Mouse (Mus musculus): Measurements from ENCODE around the gene Ppp1cb.

The Ppp1cb gene

DNA sequence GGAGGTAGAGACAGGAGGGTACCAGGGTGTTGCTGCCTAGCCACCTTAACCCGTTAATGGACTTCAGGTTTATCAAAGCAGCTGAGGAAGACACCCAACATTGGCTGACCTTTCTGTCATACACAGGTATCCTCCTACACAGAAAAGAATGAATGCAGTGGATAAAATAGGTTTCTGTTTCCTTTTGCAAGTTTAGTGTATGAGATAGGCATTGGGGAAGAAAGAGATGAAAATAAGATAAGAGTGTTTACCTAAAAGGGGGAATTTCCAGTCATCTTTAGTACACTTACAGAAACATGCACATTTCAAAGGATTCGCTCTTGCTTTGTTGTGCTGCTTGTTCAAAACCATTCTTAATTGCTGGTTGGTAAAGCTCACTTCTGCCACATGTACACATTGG lies 29.4 kb downstream of the Ppp1cb start:
- H3K27me3 ChIP-seq (ENCODE audit: insufficient read depth, low read length) = no peaks in the 10 kb centered on the region

DNA sequence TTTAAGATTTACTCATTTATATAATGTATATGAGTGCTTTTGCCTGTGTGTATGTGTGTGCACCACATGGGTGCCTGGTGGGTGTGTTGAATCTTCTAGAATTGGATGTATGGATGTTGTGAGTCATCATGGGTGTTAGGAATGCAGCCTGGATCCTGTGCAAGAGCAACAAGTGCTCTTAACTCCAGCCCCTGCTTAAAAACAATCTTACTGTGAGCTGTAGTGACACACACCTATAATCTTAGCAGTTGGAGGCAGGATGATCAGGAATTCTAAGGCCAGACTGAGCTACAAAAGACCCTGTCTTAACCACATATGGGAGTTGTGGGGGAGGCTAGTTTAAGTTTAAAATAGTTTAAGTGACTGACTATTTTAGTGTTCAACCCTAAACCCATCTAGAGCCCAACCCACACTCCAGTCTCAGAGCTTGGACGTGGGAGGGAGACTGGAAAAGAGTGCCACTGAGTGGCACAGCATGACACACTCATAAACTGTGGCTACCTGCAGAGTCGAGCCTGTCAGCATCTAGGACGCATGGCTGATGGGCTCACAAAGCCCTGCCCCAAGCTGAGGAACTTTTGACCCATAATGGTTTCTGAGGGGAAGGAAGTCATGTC lies 35.5 kb downstream of the Ppp1cb start:
- no peak overlapping the region for H3K4me3 ChIP-seq (replicated peaks; ENCODE audit: low read length)
- no peaks in the 10 kb centered on the region for H3K9me3 ChIP-seq (ENCODE audit: low read length)
- H3K27me3 ChIP-seq (ENCODE audit: insufficient read depth, low read length) = no peaks in the 10 kb centered on the region
- no peak for TF ChIP-seq CTCF (conservative IDR thresholded peaks at IDR 0.05; ENCODE audit: low read length)
- TF ChIP-seq NANOG (IDR thresholded peaks at IDR 0.05; ENCODE audit: borderline replicate concordance, low read length) = no peak
- no peak for TF ChIP-seq POU5F1 (IDR thresholded peaks at IDR 0.05; ENCODE audit: borderline replicate concordance, low read length)
- H3K4me1 ChIP-seq (replicated peaks; ENCODE audit: low read depth, low read length) = peaks cover 9% of the 10 kb centered on the region; the same call in 1 of the 2 replicates
- H3K36me3 ChIP-seq (ENCODE audit: insufficient read depth, low read length) = peaks cover 82% of the 10 kb centered on the region

More for the DNA sequence above, 29.4 kb downstream of the Ppp1cb start:
- H3K4me3 ChIP-seq (replicated peaks; ENCODE audit: low read length) = no peak overlapping the region
- no peaks in the 10 kb centered on the region for H3K4me1 ChIP-seq (replicated peaks; ENCODE audit: low read depth, low read length)
- TF ChIP-seq NANOG (IDR thresholded peaks at IDR 0.05; ENCODE audit: borderline replicate concordance, low read length) (no peak), POU5F1 (IDR thresholded peaks at IDR 0.05; ENCODE audit: borderline replicate concordance, low read length) (no peak), CTCF (conservative IDR thresholded peaks at IDR 0.05; ENCODE audit: low read length) (no peak)
- no peaks in the 10 kb centered on the region for H3K9me3 ChIP-seq (ENCODE audit: low read length)
- H3K36me3 ChIP-seq (ENCODE audit: insufficient read depth, low read length) = peaks cover 98% of the 10 kb centered on the region

DNA sequence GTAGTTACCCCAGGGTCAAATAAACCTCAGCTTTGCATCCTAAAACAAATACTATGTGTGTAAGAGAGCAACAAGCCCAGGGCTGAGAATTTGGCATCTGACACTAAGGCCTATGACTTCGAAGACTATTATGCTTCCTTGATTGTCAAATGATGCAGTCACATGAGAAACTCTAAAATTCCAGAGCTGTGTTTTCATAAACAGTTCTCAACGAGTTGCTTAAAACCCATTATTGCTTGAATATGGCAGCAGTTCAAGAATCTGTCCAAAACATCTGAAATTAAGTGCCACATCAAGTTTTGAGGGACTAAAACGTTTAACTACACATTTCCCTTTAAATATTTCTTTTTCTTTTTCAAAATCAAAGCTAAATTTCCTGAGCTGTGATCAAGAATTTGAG lies 50.1 kb downstream of the Ppp1cb start:
- Histone ChIP-seq H3K9me3 (ENCODE audit: low read length) (no peaks in the 10 kb centered on the region), H3K27me3 (ENCODE audit: insufficient read depth, low read length) (no peaks in the 10 kb centered on the region), H3K4me3 (replicated peaks; ENCODE audit: low read length) (no peak overlapping the region), H3K4me1 (replicated peaks; ENCODE audit: low read depth, low read length) (peaks cover 10% of the 10 kb centered on the region), H3K36me3 (ENCODE audit: insufficient read depth, low read length) (peaks cover 5% of the 10 kb centered on the region; the same call in 1 of the 2 replicates)
- no peak for TF ChIP-seq NANOG (IDR thresholded peaks at IDR 0.05; ENCODE audit: borderline replicate concordance, low read length)
- no peak for TF ChIP-seq POU5F1 (IDR thresholded peaks at IDR 0.05; ENCODE audit: borderline replicate concordance, low read length)
- TF ChIP-seq CTCF (conservative IDR thresholded peaks at IDR 0.05; ENCODE audit: low read length) = no peak

- H3K4me1 ChIP-seq (replicated peaks; ENCODE audit: low read depth, low read length) = no peaks in the 10 kb centered on the region
- H3K4me3 ChIP-seq (replicated peaks; ENCODE audit: low read length) = no peak overlapping the region
- H3K27me3 ChIP-seq (ENCODE audit: insufficient read depth, low read length) = no peaks in the 10 kb centered on the region
- H3K36me3 ChIP-seq (ENCODE audit: insufficient read depth, low read length) = no peaks in the 10 kb centered on the region
- H3K9me3 ChIP-seq (ENCODE audit: low read length) = peaks cover 9% of the 10 kb centered on the region
- peak; percentile 35 for TF ChIP-seq CTCF (conservative IDR thresholded peaks at IDR 0.05; ENCODE audit: low read length)
- TF ChIP-seq POU5F1 (IDR thresholded peaks at IDR 0.05; ENCODE audit: borderline replicate concordance, low read length) = no peak
Observed at GRCm38 (mm10) chr5:32520381-32520780, 61.7 kb downstream of the Ppp1cb start.

DNA sequence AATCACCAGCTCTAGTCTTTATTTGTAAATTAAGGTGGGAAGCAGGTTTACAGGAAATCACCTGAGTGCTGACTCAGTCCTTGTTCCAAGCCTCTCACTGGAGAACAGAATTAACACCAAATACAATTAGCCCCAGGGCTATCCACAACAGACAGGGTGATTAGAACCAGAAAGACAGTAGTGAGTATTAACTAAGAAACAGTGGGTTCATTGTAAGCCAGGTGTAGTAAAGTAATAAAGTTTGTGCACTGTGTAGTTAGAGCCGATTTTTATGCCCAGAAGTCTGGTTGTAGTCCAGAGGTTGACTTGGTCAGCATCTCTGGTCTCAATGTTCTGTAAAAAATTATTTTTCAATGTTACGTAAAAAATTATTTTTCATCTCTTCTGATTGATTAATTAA lies 90.8 kb downstream of the Ppp1cb start:
- no peaks in the 10 kb centered on the region for H3K9me3 ChIP-seq (ENCODE audit: low read length)
- no peaks in the 10 kb centered on the region for H3K27me3 ChIP-seq (ENCODE audit: insufficient read depth, low read length)
- no peaks in the 10 kb centered on the region for H3K4me1 ChIP-seq (replicated peaks; ENCODE audit: low read depth, low read length)
- TF ChIP-seq NANOG (IDR thresholded peaks at IDR 0.05; ENCODE audit: borderline replicate concordance, low read length) = no peak
- TF ChIP-seq CTCF (conservative IDR thresholded peaks at IDR 0.05; ENCODE audit: low read length) = no peak
- no peak for TF ChIP-seq POU5F1 (IDR thresholded peaks at IDR 0.05; ENCODE audit: borderline replicate concordance, low read length)
- no peaks in the 10 kb centered on the region for H3K36me3 ChIP-seq (ENCODE audit: insufficient read depth, low read length)
- no peak overlapping the region for H3K4me3 ChIP-seq (replicated peaks; ENCODE audit: low read length)

- H3K36me3 ChIP-seq (ENCODE audit: insufficient read depth, low read length) = no peaks in the 10 kb centered on the region
- H3K4me1 ChIP-seq (replicated peaks; ENCODE audit: low read depth, low read length) = no peaks in the 10 kb centered on the region
- no peaks in the 10 kb centered on the region for H3K27me3 ChIP-seq (ENCODE audit: insufficient read depth, low read length)
- TF ChIP-seq POU5F1 (IDR thresholded peaks at IDR 0.05; ENCODE audit: borderline replicate concordance, low read length) = no peak
- TF ChIP-seq NANOG (IDR thresholded peaks at IDR 0.05; ENCODE audit: borderline replicate concordance, low read length) = no peak
- TF ChIP-seq CTCF (conservative IDR thresholded peaks at IDR 0.05; ENCODE audit: low read length) = no peak
- no peak overlapping the region for H3K4me3 ChIP-seq (replicated peaks; ENCODE audit: low read length)
- no peaks in the 10 kb centered on the region for H3K9me3 ChIP-seq (ENCODE audit: low read length)
Observed at GRCm38 (mm10) chr5:32564697-32565096, 106.1 kb downstream of the Ppp1cb start.
